Mouse (Mus musculus) stomach, postnatal 0 days (tissue): Measurements from ENCODE around the gene Pde8a. TPM values are rescaled to one million over a fixed set of nuclear protein-coding genes. Genes with fewer than 3 reads are reported as not detected.

Experiments used
- ATAC-seq: fragments of 200-750 bp; cut with Nextera tagmentation; 2 replicates; pipeline ENCODE4 v1.8.0; 2017; ENCODE audit not compliant: low FRiP score, low TSS enrichment
- DNase-seq: peaks from one replicate; pipeline ENCODE4 v3.0.0-alpha.2; 2016; ENCODE audit warnings: low spot score
- H3K27ac ChIP-seq: fragments of 300-500 bp; sonication (generic); replicated peaks from 2 replicates; pipeline ENCODE4 v1.5.1; 2014; ENCODE audit warnings: mild to moderate bottlenecking, control low read depth
- H3K27me3 ChIP-seq: fragments of 300-500 bp; sonication (generic); 2 replicates; pipeline ENCODE4 v1.6.1; 2014; ENCODE audit warnings: low read length; ENCODE audit not compliant: control insufficient read depth, insufficient read depth
- H3K36me3 ChIP-seq: fragments of 300-500 bp; sonication (generic); 2 replicates; pipeline ENCODE4 v1.6.1; 2014; ENCODE audit warnings: low read length, mixed read lengths; ENCODE audit not compliant: control insufficient read depth, insufficient read depth
- H3K4me1 ChIP-seq: fragments of 300-500 bp; sonication (generic); replicated peaks from 2 replicates; pipeline ENCODE4 v1.6.1; 2014; ENCODE audit warnings: antibody characterized with exemption; ENCODE audit not compliant: control insufficient read depth, insufficient read depth
- H3K4me2 ChIP-seq: fragments of 300-500 bp; sonication (generic); replicated peaks from 2 replicates; pipeline ENCODE4 v1.6.1; 2014; ENCODE audit warnings: low read depth, mild to moderate bottlenecking, control low read depth, moderate library complexity
- H3K4me3 ChIP-seq: fragments of 300-500 bp; sonication (generic); 2 replicates; pipeline ENCODE4 v1.5.1; 2014; ENCODE audit warnings: low read depth, low read length, control low read depth
- H3K9ac ChIP-seq: fragments of 300-500 bp; sonication (generic); 2 replicates; pipeline ENCODE4 v1.6.1; 2014; ENCODE audit warnings: mild to moderate bottlenecking, low read length, control low read depth, mixed read lengths
- H3K9me3 ChIP-seq: fragments of 300-500 bp; sonication (generic); 2 replicates; pipeline ENCODE4 v1.6.1; 2016; ENCODE audit warnings: low read length; ENCODE audit not compliant: control insufficient read depth
- CTCF ChIP-seq: IDR thresholded peaks from 2 replicates; pipeline ENCODE4 v1.5.1; 2016; ENCODE audit warnings: antibody characterized with exemption, low read depth, mild to moderate bottlenecking, moderate library complexity
- EP300 ChIP-seq: optimal IDR thresholded peaks from 2 replicates; pipeline ENCODE3; 2016; ENCODE audit warnings: antibody characterized with exemption
- WGBS: fragments of 180-500 bp; shearing (Covaris S2); extraction: QIAGEN DNeasy Blood & Tissue Kit; methylation state at CpG from one replicate; pipeline ENCODE4 v1.1.7; 2014; 5-methylcytosine and 5-hydroxymethylcytosine counted together
- polyA plus RNA-seq: library from polyadenylated mRNA; unstranded; fragments of >200 nt; fragmentation: Nextera tagmentation; extraction: Ambion mirVana; gene quantifications from 2 replicates; pipeline ENCODE4 v1.2.1, GENCODE M21; 2015

The Pde8a gene
- polyA plus RNA-seq, 1 experiment from 2014 or later: 4.9 TPM

- H3K4me1 ChIP-seq: no peaks in the 10 kb centered on the region
- H3K27me3 ChIP-seq: no peaks in the 10 kb centered on the region
- H3K36me3 ChIP-seq: no peaks in the 10 kb centered on the region
- H3K4me3 ChIP-seq: no peak overlapping the region
- DNase-seq (no peak), ATAC-seq (no peak)
- TF ChIP-seq CTCF (no peak), EP300 (no peak)
- 59% methylated on average over 3 of the region's 3 CpGs for WGBS
- no peaks in the 10 kb centered on the region for H3K9me3 ChIP-seq
- no peak overlapping the region for H3K27ac ChIP-seq
- H3K9ac ChIP-seq: no peak overlapping the region
- H3K4me2 ChIP-seq: no peak overlapping the region
Observed at GRCm38 (mm10) chr7:81272908-81273307, 59.5 kb downstream of the Pde8a start.

GRCm38 (mm10) chr7:81278966-81279365 is 65.6 kb downstream of the Pde8a start:
- Histone ChIP-seq H3K9ac (no peak overlapping the region), H3K9me3 (no peaks in the 10 kb centered on the region), H3K4me1 (no peaks in the 10 kb centered on the region), H3K27me3 (no peaks in the 10 kb centered on the region), H3K4me3 (no peak overlapping the region), H3K36me3 (no peaks in the 10 kb centered on the region), H3K27ac (no peak overlapping the region), H3K4me2 (no peak overlapping the region)
- no peak for DNase-seq
- TF ChIP-seq CTCF (no peak), EP300 (no peak)
- WGBS: 67% methylated on average over 6 of the region's 6 CpGs
- ATAC-seq: no peak

- DNase-seq (no peak), ATAC-seq (no peak)
- Histone ChIP-seq H3K27ac (no peak overlapping the region), H3K4me3 (no peak overlapping the region), H3K36me3 (no peaks in the 10 kb centered on the region), H3K9ac (no peak overlapping the region), H3K9me3 (no peaks in the 10 kb centered on the region), H3K4me2 (no peak overlapping the region), H3K4me1 (no peaks in the 10 kb centered on the region), H3K27me3 (no peaks in the 10 kb centered on the region)
- no peak for TF ChIP-seq EP300
- TF ChIP-seq CTCF: no peak
- 77% methylated on average over 1 of the region's 1 CpGs for WGBS
Observed at GRCm38 (mm10) chr7:81281240-81281639, 67.8 kb downstream of the Pde8a start.

- TF ChIP-seq EP300 (no peak), CTCF (no peak)
- no peaks in the 10 kb centered on the region for H3K36me3 ChIP-seq
- H3K4me1 ChIP-seq: no peaks in the 10 kb centered on the region
- no peaks in the 10 kb centered on the region for H3K27me3 ChIP-seq
- H3K4me3 ChIP-seq: no peak overlapping the region
- no peak overlapping the region for H3K27ac ChIP-seq
- DNase-seq (no peak), ATAC-seq (peak; percentile 45; the same call in 1 of the 2 replicates)
- H3K4me2 ChIP-seq: no peak overlapping the region
- H3K9ac ChIP-seq: no peak overlapping the region
- 51% methylated on average over 7 of the region's 7 CpGs for WGBS
- H3K9me3 ChIP-seq: no peaks in the 10 kb centered on the region
Observed at GRCm38 (mm10) chr7:81286456-81286855, 73.1 kb downstream of the Pde8a start.

GRCm38 (mm10) chr7:81286946-81287345 is 73.5 kb downstream of the Pde8a start:
- ATAC-seq (peak; percentile 74; the same call in 1 of the 2 replicates), DNase-seq (peak; percentile 58)
- TF ChIP-seq CTCF: peak; percentile 68
- TF ChIP-seq EP300: no peak
- Histone ChIP-seq H3K27me3 (no peaks in the 10 kb centered on the region), H3K9ac (no peak overlapping the region), H3K4me2 (no peak overlapping the region), H3K4me1 (no peaks in the 10 kb centered on the region), H3K36me3 (no peaks in the 10 kb centered on the region), H3K9me3 (no peaks in the 10 kb centered on the region), H3K27ac (no peak overlapping the region), H3K4me3 (no peak overlapping the region)
- 43% methylated on average over 8 of the region's 8 CpGs for WGBS

- ATAC-seq: no peak
- DNase-seq: no peak
- Histone ChIP-seq H3K4me2 (no peak overlapping the region), H3K9me3 (no peaks in the 10 kb centered on the region), H3K27me3 (no peaks in the 10 kb centered on the region), H3K27ac (no peak overlapping the region), H3K4me1 (no peaks in the 10 kb centered on the region), H3K36me3 (no peaks in the 10 kb centered on the region), H3K9ac (no peak overlapping the region), H3K4me3 (no peak overlapping the region)
- TF ChIP-seq EP300 (no peak), CTCF (no peak)
- 86% methylated on average over 2 of the region's 2 CpGs for WGBS
Observed at GRCm38 (mm10) chr7:81295169-81295568, 81.8 kb downstream of the Pde8a start.
